Mouse (Mus musculus) myocyte (in vitro differentiated cells): Measurements from ENCODE around the gene Sncg.

Experiments used
- CEBPB ChIP-seq: IDR thresholded peaks from 2 replicates; pipeline ENCODE4 v1.6.1; 2011; ENCODE audit warnings: mild to moderate bottlenecking, moderate library complexity; ENCODE audit not compliant: poor library complexity, insufficient read depth, severe bottlenecking
- E2F4 ChIP-seq: IDR thresholded peaks from one replicate; pipeline ENCODE4 v1.6.1; 2011; ENCODE audit warnings: mild to moderate bottlenecking, control low read depth, moderate library complexity; ENCODE audit not compliant: insufficient read depth
- MAX ChIP-seq: IDR thresholded peaks from one replicate; pipeline ENCODE4 v1.6.1; 2011; ENCODE audit warnings: low read depth, mild to moderate bottlenecking, control low read depth
- MYOD1 ChIP-seq, 3 experiments: IDR thresholded peaks; one replicate each; pipeline ENCODE4 v1.6.1; 2011; ENCODE audit warnings: control low read depth in 2 of 3, low read depth in 2 of 3, mild to moderate bottlenecking in 2 of 3, moderate library complexity in 1 of 3; ENCODE audit not compliant: insufficient read length in 2 of 3, control insufficient read depth in 1 of 3
- MYOG ChIP-seq, 3 experiments: IDR thresholded peaks; one replicate each; pipeline ENCODE4 v1.6.1; 2011; ENCODE audit warnings: control low read depth in 2 of 3, low read depth in 2 of 3, mild to moderate bottlenecking in 2 of 3; ENCODE audit not compliant: insufficient read length in 2 of 3, control insufficient read depth in 1 of 3, insufficient read depth in 1 of 3
- POLR2A ChIP-seq: IDR thresholded peaks from one replicate; pipeline ENCODE4 v1.6.1; 2011; ENCODE audit warnings: low read depth, mild to moderate bottlenecking, control low read depth, moderate library complexity; ENCODE audit not compliant: insufficient read length
- POLR2AphosphoS2 ChIP-seq: IDR thresholded peaks from one replicate; pipeline ENCODE4 v1.6.1; 2011; ENCODE audit warnings: low read depth, control low read depth; ENCODE audit not compliant: insufficient read length
- REST ChIP-seq: IDR thresholded peaks from one replicate; pipeline ENCODE4 v1.6.1; 2011; ENCODE audit warnings: mild to moderate bottlenecking, control low read depth, moderate library complexity; ENCODE audit not compliant: insufficient read depth, insufficient read length
- SRF ChIP-seq: IDR thresholded peaks from one replicate; pipeline ENCODE4 v1.6.1; 2011; ENCODE audit warnings: low read depth; ENCODE audit not compliant: control insufficient read depth, insufficient read length
- TCF12 ChIP-seq: IDR thresholded peaks from one replicate; pipeline ENCODE4 v1.6.1; 2011; ENCODE audit warnings: mild to moderate bottlenecking, control low read depth; ENCODE audit not compliant: poor library complexity, insufficient read depth, severe bottlenecking
- TCF3 ChIP-seq: IDR thresholded peaks from one replicate; pipeline ENCODE4 v1.6.1; 2011; ENCODE audit warnings: low read depth, control low read depth; ENCODE audit not compliant: insufficient read length
- USF1 ChIP-seq: IDR thresholded peaks from one replicate; pipeline ENCODE4 v1.6.1; 2011; ENCODE audit warnings: low read depth, mild to moderate bottlenecking, control low read depth, moderate library complexity

- no peak for TF ChIP-seq POLR2A
- no peak for TF ChIP-seq MYOD1 (IDR thresholded peaks at IDR 0.05; ENCODE audit: control insufficient read depth in 1 of 3, insufficient read length in 2 of 3, low read depth in 2 of 3)
- TF ChIP-seq TCF12: no peak
- TF ChIP-seq E2F4: no peak
- no peak for TF ChIP-seq MAX
- TF ChIP-seq POLR2AphosphoS2: no peak
- TF ChIP-seq REST: no peak
- no peak for TF ChIP-seq MYOG (IDR thresholded peaks at IDR 0.05; ENCODE audit: control insufficient read depth in 1 of 3, insufficient read depth in 1 of 3, insufficient read length in 2 of 3, low read depth in 2 of 3)
- no peak for TF ChIP-seq USF1
- TF ChIP-seq CEBPB: no peak
- TF ChIP-seq TCF3: no peak
- no peak for TF ChIP-seq SRF
Measured at GRCm38 (mm10) chr14:34351660-34352059, 22.9 kb downstream of the Sncg start.
